Mouse (Mus musculus) adrenal gland, postnatal 0 days (tissue): ENCODE data around the gene Dpp9. TPM values are rescaled to one million over a fixed set of nuclear protein-coding genes. Genes with fewer than 3 reads are reported as not detected.

Experiments used
- microRNA-seq: library from miRNA; unstranded; fragments of <30 nt; microRNA quantifications from one replicate; pipeline ENCODE4, GENCODE M21; 2016; ENCODE audit warnings: borderline replicate concordance; ENCODE audit not compliant: insufficient number of aligned reads
- polyA plus RNA-seq: library from polyadenylated mRNA; unstranded; fragments of >200 nt; fragmentation: Nextera tagmentation; extraction: Ambion mirVana; gene quantifications from 2 replicates; pipeline ENCODE4 v1.2.1, GENCODE M21; 2015

Dpp9 gene
- 13.6 and 15.4 TPM in 2 replicates for polyA plus RNA-seq

GRCm38 (mm10) chr17:56218377-56219191 is at the start of gene Dpp9:
TSS of gene Dpp9 (minus strand) at chr17:56218905.

GRCm38 (mm10) chr17:56256239-56256881 is 37.7 kb upstream of the Dpp9 start, which contains the start of gene Fem1a:
TSS of gene Fem1a (plus strand) at chr17:56256810.

GRCm38 (mm10) chr17:56183658-56184103 is 35.0 kb downstream of the Dpp9 start, which contains the start of gene Mydgf:
TSS of gene Mydgf (minus strand) at chr17:56183920.

GRCm38 (mm10) chr17:56162231-56162774 is 56.4 kb downstream of the Dpp9 start, which contains the start of gene Tnfaip8l1:
TSS of gene Tnfaip8l1 (plus strand) at chr17:56162477.

GRCm38 (mm10) chr17:56139858-56140595 is 78.7 kb downstream of the Dpp9 start, which contains the start of gene Sema6b:
TSS of gene Sema6b (minus strand) at chr17:56140343.

Small RNAs within 50 kb of the gene (microRNA-seq; reads per million reads assigned to microRNA genes)
- not detected for gene Gm44397
- 2,672 reads per million, percentile 86 among the genes with 10 or more reads in this experiment for gene Mir7b

Other genes with a start within 250 kb of the Dpp9 start
- 8.4 and 15.4 TPM in 2 replicates for gene Shd, start 248.4 kb downstream of the Dpp9 start, polyA plus RNA-seq
- gene Fsd1, start 232.4 kb downstream of the Dpp9 start, polyA plus RNA-seq = 7.7 and 25.6 TPM in 2 replicates
- 5.5 and 7.1 TPM in 2 replicates for gene Stap2, start 213.3 kb downstream of the Dpp9 start, polyA plus RNA-seq
- 70.3 and 75.4 TPM in 2 replicates for gene Mpnd, start 213.2 kb downstream of the Dpp9 start, polyA plus RNA-seq
- 79.6 and 91.6 TPM in 2 replicates for gene Sh3gl1, start 182.3 kb downstream of the Dpp9 start, polyA plus RNA-seq
- 7.3 and 8.5 TPM in 2 replicates for gene Chaf1a, start 178.5 kb downstream of the Dpp9 start, polyA plus RNA-seq
- 73.6 and 77.1 TPM in 2 replicates for gene Ubxn6, start 143.9 kb downstream of the Dpp9 start, polyA plus RNA-seq
- gene Hdgfl2, start 139.3 kb downstream of the Dpp9 start, polyA plus RNA-seq = 46.2 and 64.5 TPM in 2 replicates
- gene Plin4, start 109.1 kb downstream of the Dpp9 start, polyA plus RNA-seq = 0.09 and 0.21 TPM in 2 replicates
- gene Plin5, start 101.3 kb downstream of the Dpp9 start, polyA plus RNA-seq = 5.7 and 12.9 TPM in 2 replicates
- 17.9 and 20.3 TPM in 2 replicates for gene Lrg1, start 96.9 kb downstream of the Dpp9 start, polyA plus RNA-seq
- 1.5 and 1.6 TPM in 2 replicates for gene Sema6b, start 78.6 kb downstream of the Dpp9 start, polyA plus RNA-seq
- 4.6 and 6.2 TPM in 2 replicates for gene Tnfaip8l1, start 56.4 kb downstream of the Dpp9 start, polyA plus RNA-seq
- gene Mydgf, start 35.0 kb downstream of the Dpp9 start, polyA plus RNA-seq = 93.6 and 111 TPM in 2 replicates
- 7.6 and 9.1 TPM in 2 replicates for gene Fem1a, start 37.9 kb upstream of the Dpp9 start, polyA plus RNA-seq
- 4.1 and 7.2 TPM in 2 replicates for gene Ticam1, start 57.9 kb upstream of the Dpp9 start, polyA plus RNA-seq
- gene Plin3, start 74.0 kb upstream of the Dpp9 start, polyA plus RNA-seq = 66.6 and 84.7 TPM in 2 replicates
- not detected in 2 replicates for gene Arrdc5, start 81.4 kb upstream of the Dpp9 start, polyA plus RNA-seq
- gene Uhrf1, start 84.4 kb upstream of the Dpp9 start, polyA plus RNA-seq = 13.7 and 20.0 TPM in 2 replicates
- gene Kdm4b, start 107.2 kb upstream of the Dpp9 start, polyA plus RNA-seq = 17.4 and 20.2 TPM in 2 replicates